Mouse (Mus musculus): ENCODE data around the gene Selenos. TPM values are rescaled to one million over a fixed set of nuclear protein-coding genes. Genes with fewer than 3 reads are reported as not detected.

Selenos gene
- polyA plus RNA-seq, 1 experiment from 2014 or later, result 121 TPM

DNA sequence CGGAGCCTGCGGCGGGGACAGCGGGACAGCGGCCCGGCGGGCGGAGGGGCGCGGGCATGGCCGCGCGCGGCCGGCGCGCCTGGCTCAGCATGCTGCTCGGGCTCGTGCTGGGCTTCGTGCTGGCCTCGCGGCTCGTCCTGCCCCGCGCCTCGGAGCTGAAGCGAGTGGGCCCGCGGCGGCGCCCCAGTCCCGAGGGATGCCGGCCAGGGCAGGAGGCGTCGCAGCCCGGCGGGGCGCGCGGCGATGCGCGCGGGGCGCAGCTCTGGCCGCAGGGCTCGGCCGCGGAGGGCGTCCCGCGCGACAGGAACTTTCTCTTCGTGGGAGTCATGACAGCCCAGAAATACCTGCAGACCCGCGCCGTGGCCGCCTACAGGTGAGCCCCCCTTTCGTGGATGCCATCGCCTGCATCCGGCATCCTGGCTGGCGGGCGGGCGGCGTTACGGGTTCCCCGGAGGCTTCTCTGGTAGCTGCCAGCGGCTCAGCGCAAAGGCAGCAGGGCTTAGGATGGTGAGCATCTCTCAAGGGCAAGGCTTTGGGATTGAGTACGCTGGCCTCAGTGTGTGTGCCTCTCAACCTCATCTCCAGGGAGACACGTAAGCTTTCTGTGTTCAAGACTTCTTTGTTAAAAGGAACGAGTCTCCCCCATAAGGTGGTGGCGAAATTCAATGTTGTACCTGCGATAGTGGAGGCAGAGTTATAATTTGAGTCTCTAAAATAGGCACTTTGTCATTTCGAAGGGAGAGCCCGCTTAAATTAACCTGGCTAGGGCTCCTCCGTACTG is 30.6 kb downstream of the Selenos start:
- peak overlapping the region; percentile 78 for H3K27ac ChIP-seq
- H3K27me3 ChIP-seq (replicated peaks), result no peaks in the 10 kb centered on the region
- peaks cover 15% of the 10 kb centered on the region for H3K4me1 ChIP-seq
- under 1% methylated on average over 59 of the region's 77 CpGs for WGBS
- H3K9me3 ChIP-seq, result no peaks in the 10 kb centered on the region
- peak overlapping the region; percentile 92 for H3K4me2 ChIP-seq
- peak overlapping the region; percentile 92 for H3K9ac ChIP-seq
- ATAC-seq (ENCODE audit: insufficient read depth, low FRiP score, low read depth), result 0 out of 2 replicates have a peak, but pooled peaks have one; percentile 11
- peak overlapping the region; percentile 84 for H3K4me3 ChIP-seq (replicated peaks)
- no peaks in the 10 kb centered on the region for H3K36me3 ChIP-seq

DNA sequence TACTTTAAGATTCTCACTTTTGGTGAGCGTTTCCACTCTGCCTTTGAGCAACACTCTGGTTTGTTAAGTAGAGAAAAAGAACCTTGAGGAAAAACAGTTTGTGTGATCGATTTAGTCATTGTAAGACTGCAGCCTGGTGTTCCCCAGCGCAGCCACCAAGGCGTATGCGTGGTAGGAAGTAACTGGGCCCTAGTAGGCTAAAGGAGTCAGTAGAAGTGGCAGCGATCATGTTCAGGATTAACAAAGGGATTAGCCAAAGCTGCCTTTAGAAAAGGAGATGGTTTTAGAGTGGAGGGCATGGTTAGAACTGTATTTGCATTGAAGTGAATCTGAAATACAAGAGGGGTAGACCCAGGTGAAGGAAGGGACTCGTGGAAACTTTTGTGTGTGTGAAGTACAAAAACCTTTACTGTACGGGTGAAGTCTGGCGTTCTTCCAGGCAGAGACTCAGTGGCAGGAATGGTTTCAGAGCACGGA is 31.2 kb downstream of the Selenos start:
- Histone ChIP-seq H3K4me2 (peak overlapping the region; percentile 92), H3K9me3 (no peaks in the 10 kb centered on the region), H3K36me3 (no peaks in the 10 kb centered on the region), H3K9ac (peak overlapping the region; percentile 92), H3K4me1 (peaks cover 18% of the 10 kb centered on the region), H3K27ac (peak overlapping the region; percentile 78; the same call in 1 of the 2 replicates), H3K27me3 (replicated peaks) (no peaks in the 10 kb centered on the region), H3K4me3 (replicated peaks) (peak overlapping the region; percentile 84)
- 5% methylated on average over 10 of the region's 10 CpGs for WGBS
- no peak for ATAC-seq (ENCODE audit: insufficient read depth, low FRiP score, low read depth)

DNA sequence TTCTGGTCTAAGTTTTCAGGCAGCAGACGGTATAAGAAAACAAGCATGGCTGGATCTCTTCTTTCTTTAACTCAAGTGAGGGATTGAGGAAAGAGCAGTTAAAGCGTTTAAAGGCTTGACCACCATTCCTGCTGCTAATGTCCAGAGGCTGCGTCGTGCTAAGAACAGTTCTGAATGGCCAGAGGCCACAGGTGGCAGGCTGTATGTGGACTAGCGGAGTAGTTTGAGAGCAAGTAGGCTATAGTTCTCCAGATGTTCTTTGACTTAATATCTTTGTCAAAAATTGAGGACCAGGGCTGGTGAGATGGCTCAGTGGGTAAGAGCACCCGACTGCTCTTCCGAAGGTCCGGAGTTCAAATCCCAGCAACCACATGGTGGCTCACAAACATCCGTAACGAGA is 31.8 kb downstream of the Selenos start:
- no peaks in the 10 kb centered on the region for H3K36me3 ChIP-seq
- peak overlapping the region; percentile 92 for H3K4me2 ChIP-seq
- H3K4me1 ChIP-seq, result peaks cover 23% of the 10 kb centered on the region
- H3K4me3 ChIP-seq (replicated peaks), result peak overlapping the region; percentile 84
- no peaks in the 10 kb centered on the region for H3K27me3 ChIP-seq (replicated peaks)
- H3K9ac ChIP-seq, result no peak overlapping the region
- no peaks in the 10 kb centered on the region for H3K9me3 ChIP-seq
- 63% methylated on average over 10 of the region's 10 CpGs for WGBS
- no peak for ATAC-seq (ENCODE audit: insufficient read depth, low FRiP score, low read depth)
- no peak overlapping the region for H3K27ac ChIP-seq

DNA sequence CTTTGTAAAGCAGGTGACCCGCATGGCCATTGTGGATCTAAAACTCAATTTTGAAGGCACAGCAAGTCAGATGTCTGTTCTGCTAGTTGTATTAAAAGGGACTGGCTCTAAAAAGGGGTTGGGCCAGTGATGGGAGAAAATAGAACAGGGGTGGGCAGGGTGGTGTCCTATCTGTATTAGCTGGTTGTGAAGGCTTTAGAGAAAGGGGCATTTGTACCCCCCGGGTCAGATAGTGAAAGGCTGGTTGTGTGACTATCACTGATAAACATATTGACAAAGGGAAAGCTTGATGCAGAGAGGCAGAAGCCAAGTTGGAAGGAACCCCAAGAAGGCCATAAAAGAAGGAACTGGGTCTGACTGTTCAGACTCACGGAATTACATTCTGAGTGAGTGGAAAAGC is 34.1 kb downstream of the Selenos start:
- no peaks in the 10 kb centered on the region for H3K27me3 ChIP-seq (replicated peaks)
- no peak for ATAC-seq (ENCODE audit: insufficient read depth, low FRiP score, low read depth)
- 79% methylated on average over 3 of the region's 3 CpGs for WGBS
- no peaks in the 10 kb centered on the region for H3K36me3 ChIP-seq
- H3K9ac ChIP-seq, result no peak overlapping the region
- H3K9me3 ChIP-seq, result no peaks in the 10 kb centered on the region
- no peak overlapping the region for H3K27ac ChIP-seq
- H3K4me2 ChIP-seq, result no peak overlapping the region
- H3K4me3 ChIP-seq (replicated peaks), result no peak overlapping the region
- H3K4me1 ChIP-seq, result peaks cover 28% of the 10 kb centered on the region

DNA sequence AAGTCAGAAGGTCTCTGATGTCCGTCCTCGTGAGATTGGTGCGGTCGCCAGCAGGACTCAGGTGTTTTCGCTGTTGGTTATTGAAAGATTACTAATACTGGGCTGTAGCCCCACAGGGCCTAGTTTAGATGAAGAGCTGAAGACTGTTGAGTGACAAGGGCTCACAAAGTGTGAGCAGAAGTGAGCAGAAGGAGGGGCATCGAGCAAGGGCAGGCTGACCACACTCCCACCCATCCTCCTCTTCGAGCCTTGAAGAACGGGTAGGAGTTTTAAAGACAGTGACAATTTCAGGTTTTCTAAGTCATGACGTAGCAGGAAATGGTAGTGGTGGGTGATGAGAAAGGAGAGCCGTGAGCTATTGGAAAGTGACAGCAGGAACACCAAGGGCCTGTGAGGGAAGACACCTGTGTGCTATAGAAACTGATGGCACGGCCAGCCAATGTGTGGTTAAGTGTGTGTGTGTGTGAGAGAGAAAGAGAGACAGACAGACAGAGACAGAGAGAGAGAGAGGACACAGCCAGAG is 36.4 kb downstream of the Selenos start:
- H3K27ac ChIP-seq, result no peak overlapping the region
- H3K9ac ChIP-seq, result no peak overlapping the region
- no peaks in the 10 kb centered on the region for H3K36me3 ChIP-seq
- no peak overlapping the region for H3K4me3 ChIP-seq (replicated peaks)
- WGBS, result 61% methylated on average over 11 of the region's 11 CpGs
- no peak overlapping the region for H3K4me2 ChIP-seq
- no peak for ATAC-seq (ENCODE audit: insufficient read depth, low FRiP score, low read depth)
- H3K9me3 ChIP-seq, result no peaks in the 10 kb centered on the region
- H3K4me1 ChIP-seq, result peaks cover 25% of the 10 kb centered on the region
- no peaks in the 10 kb centered on the region for H3K27me3 ChIP-seq (replicated peaks)

DNA sequence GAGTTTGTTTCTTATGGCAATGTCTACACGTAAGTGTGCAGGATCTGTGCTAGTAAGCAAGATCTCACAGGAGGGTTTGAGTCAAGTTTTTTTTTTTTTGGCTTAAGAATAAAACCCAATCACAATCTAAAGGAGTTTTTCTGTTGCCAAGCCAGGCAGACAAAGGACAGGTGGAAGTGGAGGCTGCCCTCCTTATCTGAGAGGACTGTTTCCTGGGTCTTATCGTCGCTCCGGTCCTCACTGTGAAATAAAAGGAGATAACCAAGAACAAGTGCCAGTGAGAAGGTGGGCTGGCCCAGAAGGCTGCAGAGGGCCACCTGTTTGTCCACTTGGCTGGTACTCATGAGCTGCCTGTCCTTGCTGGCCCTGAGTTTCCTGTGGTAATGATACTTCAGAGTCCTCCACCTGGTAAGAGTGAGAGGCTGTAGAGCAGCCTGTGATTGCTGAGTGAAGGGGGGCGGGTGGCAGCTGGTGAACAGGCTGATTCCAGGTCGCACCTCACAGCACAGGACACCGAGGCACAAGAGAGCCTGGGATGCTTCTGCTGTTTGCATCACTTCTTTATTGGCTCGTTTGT is 37.5 kb downstream of the Selenos start:
- WGBS, result 64% methylated on average over 8 of the region's 8 CpGs
- ATAC-seq (ENCODE audit: insufficient read depth, low FRiP score, low read depth), result no peak

DNA sequence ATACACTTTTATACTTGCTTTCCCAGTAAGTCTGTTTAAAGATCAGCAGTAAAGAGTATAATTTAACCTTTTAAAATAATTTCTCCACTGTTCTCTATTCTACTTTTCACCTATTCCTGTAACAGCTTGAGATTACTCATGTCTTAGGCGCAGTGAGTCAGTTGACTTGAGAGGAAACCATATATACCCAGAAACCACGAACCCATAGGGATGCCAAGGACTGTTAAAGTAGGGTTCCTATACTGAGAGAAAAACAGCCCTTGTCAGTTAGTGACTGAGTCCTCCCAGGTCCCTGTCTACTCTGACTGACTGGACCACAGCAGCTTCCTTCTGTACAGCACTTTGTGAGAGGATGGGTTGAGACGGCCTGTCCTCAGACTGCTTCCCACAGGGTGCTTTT is 38.6 kb downstream of the Selenos start:
- 80% methylated on average over 3 of the region's 3 CpGs for WGBS

More for the DNA sequence above, 37.5 kb downstream of the Selenos start:
- Histone ChIP-seq H3K4me2 (no peak overlapping the region), H3K4me1 (peaks cover 25% of the 10 kb centered on the region), H3K27ac (no peak overlapping the region), H3K9ac (no peak overlapping the region), H3K36me3 (no peaks in the 10 kb centered on the region), H3K4me3 (replicated peaks) (no peak overlapping the region), H3K9me3 (no peaks in the 10 kb centered on the region), H3K27me3 (replicated peaks) (no peaks in the 10 kb centered on the region)

DNA sequence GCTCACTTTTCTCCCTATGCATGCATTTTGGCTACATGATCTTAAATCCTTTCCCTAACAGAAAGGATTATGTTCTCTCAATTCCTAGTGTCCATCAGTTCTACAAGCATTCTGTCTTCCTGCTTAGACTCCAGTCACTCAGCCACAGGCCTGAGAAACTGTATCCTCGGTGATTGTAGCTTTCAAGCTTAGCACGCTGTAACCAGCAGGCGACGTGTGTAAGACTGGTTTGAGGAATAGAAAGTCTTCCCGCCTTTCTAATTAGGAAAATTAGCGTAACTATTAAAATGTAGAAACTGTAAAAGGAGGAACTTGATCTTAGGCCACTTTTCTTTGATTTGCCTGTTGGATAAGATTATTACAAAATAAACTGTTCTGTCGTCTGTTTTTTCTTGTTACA is 39.3 kb downstream of the Selenos start:
- no peak for ATAC-seq (ENCODE audit: insufficient read depth, low FRiP score, low read depth)
- H3K9me3 ChIP-seq, result no peaks in the 10 kb centered on the region
- 79% methylated on average over 7 of the region's 7 CpGs for WGBS
- H3K4me3 ChIP-seq (replicated peaks), result no peak overlapping the region
- no peak overlapping the region for H3K4me2 ChIP-seq
- no peak overlapping the region for H3K9ac ChIP-seq
- peaks cover 19% of the 10 kb centered on the region for H3K4me1 ChIP-seq
- no peaks in the 10 kb centered on the region for H3K27me3 ChIP-seq (replicated peaks)
- H3K27ac ChIP-seq, result no peak overlapping the region
- no peaks in the 10 kb centered on the region for H3K36me3 ChIP-seq

More for the DNA sequence above, 38.6 kb downstream of the Selenos start:
- Histone ChIP-seq H3K4me1 (peaks cover 21% of the 10 kb centered on the region), H3K9me3 (no peaks in the 10 kb centered on the region), H3K9ac (no peak overlapping the region), H3K27me3 (replicated peaks) (no peaks in the 10 kb centered on the region), H3K4me3 (replicated peaks) (no peak overlapping the region), H3K27ac (no peak overlapping the region), H3K4me2 (no peak overlapping the region), H3K36me3 (no peaks in the 10 kb centered on the region)
- no peak for ATAC-seq (ENCODE audit: insufficient read depth, low FRiP score, low read depth)

DNA sequence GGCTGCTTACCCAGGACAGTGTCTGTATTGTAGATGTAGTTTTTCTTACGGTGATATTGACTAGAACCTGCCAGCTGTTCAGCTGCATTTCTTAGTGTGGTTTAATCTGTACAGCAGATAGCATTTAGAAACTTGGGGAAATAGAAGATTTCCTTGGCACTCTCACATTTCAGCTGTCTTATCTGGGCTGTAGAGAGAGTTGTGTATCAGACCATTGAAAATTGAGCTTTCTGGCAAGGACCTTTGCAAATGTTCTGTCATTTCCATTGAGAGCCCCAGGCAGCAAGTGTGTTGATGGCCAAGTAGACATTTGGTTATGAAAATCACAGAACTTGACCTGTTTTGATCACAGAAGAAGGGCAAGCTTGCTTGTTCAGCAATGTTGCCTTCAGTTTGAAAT is 40.7 kb downstream of the Selenos start:
- ATAC-seq (ENCODE audit: insufficient read depth, low FRiP score, low read depth), result no peak
- H3K9ac ChIP-seq, result no peak overlapping the region
- H3K36me3 ChIP-seq, result no peaks in the 10 kb centered on the region
- H3K4me2 ChIP-seq, result no peak overlapping the region
- H3K4me1 ChIP-seq, result peaks cover 19% of the 10 kb centered on the region
- no peak overlapping the region for H3K4me3 ChIP-seq (replicated peaks)
- 59% methylated on average over 1 of the region's 1 CpGs for WGBS
- H3K9me3 ChIP-seq, result no peaks in the 10 kb centered on the region
- no peak overlapping the region for H3K27ac ChIP-seq
- no peaks in the 10 kb centered on the region for H3K27me3 ChIP-seq (replicated peaks)

DNA sequence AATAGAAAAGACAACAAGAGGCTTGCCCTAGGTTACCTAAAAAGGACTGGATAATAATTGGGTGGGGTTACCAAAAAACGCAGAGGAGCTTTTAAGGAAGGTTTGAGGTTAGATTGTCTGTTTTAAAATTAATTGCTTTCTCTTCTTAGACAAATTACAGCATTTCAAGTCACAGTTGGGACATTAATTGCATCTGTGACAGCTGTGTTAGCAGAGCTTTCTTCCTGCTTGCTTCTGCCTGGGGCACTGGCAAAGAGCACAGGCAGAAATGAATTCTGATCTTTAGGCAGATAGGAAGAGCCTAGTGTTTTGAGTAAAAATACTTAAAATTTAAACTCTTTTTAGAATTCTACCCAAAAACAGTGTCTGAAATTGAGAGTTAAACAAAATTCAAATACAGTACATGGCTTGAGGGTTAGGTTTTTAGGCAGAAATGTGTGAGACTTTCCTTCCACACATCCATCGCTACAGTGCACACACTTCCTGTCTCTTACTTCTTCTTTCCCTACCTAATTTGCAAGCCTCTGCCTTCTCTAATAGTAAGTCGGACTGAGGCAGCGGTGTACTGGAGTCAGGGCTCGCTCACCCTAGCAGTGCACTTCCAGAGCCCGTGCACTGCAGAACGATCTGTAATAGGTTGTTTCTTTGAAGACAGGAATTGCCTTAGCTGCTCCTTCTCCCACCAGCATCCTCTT is 41.4 kb downstream of the Selenos start:
- peaks cover 14% of the 10 kb centered on the region for H3K4me1 ChIP-seq
- H3K9me3 ChIP-seq, result no peaks in the 10 kb centered on the region
- no peak overlapping the region for H3K27ac ChIP-seq
- WGBS, result 66% methylated on average over 7 of the region's 7 CpGs
- no peak for ATAC-seq (ENCODE audit: insufficient read depth, low FRiP score, low read depth)
- no peak overlapping the region for H3K4me2 ChIP-seq
- no peaks in the 10 kb centered on the region for H3K36me3 ChIP-seq
- no peak overlapping the region for H3K9ac ChIP-seq
- no peak overlapping the region for H3K4me3 ChIP-seq (replicated peaks)
- no peaks in the 10 kb centered on the region for H3K27me3 ChIP-seq (replicated peaks)

DNA sequence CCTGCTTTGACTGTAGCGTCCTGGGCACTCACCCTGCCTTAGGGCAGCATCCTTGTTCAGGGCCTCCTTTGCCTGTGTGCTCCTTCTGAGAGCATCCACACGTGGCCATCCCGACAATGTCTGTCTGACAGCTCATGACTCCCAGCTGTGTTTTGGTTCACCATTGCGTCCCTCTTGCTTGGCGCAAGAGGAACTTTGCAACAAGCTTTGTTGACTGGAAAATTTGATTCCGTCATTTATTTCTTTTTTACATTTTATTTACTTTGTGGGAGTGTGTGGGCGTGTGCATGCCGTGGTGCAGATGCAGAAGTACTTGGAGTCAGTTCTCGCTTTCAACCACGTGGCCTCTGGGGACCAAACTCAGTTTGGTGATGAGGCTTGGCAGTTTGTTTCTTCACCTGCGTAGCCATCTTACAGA is 45.1 kb downstream of the Selenos start:
- no peaks in the 10 kb centered on the region for H3K27me3 ChIP-seq (replicated peaks)
- 40% methylated on average over 11 of the region's 11 CpGs for WGBS
- H3K27ac ChIP-seq, result no peak overlapping the region
- H3K9me3 ChIP-seq, result no peaks in the 10 kb centered on the region
- no peak overlapping the region for H3K4me3 ChIP-seq (replicated peaks)
- H3K4me1 ChIP-seq, result no peaks in the 10 kb centered on the region
- ATAC-seq (ENCODE audit: insufficient read depth, low FRiP score, low read depth), result no peak
- H3K9ac ChIP-seq, result no peak overlapping the region
- H3K36me3 ChIP-seq, result 0 out of 2 replicates have a peak, but pooled peaks cover 2% of the 10 kb centered on the region
- H3K4me2 ChIP-seq, result no peak overlapping the region

DNA sequence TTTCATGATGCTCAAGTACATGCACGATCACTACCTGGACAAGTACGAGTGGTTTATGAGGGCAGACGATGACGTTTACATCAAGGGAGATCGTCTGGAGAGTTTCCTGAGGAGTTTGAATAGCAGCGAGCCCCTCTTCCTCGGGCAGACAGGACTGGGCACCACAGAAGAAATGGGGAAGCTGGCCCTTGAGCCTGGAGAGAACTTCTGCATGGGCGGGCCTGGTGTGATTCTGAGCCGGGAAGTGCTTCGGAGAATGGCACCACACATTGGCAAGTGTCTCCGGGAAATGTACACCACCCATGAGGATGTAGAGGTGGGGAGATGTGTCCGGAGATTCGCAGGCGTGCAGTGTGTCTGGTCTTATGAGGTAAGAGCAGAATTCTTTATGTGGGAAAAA is 45.9 kb downstream of the Selenos start:
- Histone ChIP-seq H3K4me3 (replicated peaks) (no peak overlapping the region), H3K4me1 (no peaks in the 10 kb centered on the region), H3K36me3 (0 out of 2 replicates have a peak, but pooled peaks cover 2% of the 10 kb centered on the region), H3K27ac (no peak overlapping the region), H3K9me3 (no peaks in the 10 kb centered on the region), H3K9ac (no peak overlapping the region), H3K4me2 (no peak overlapping the region), H3K27me3 (replicated peaks) (no peaks in the 10 kb centered on the region)
- WGBS, result 83% methylated on average over 14 of the region's 14 CpGs
- ATAC-seq (ENCODE audit: insufficient read depth, low FRiP score, low read depth), result no peak

Data from stomach, embryonic 15.5 days (tissue).